Mouse (Mus musculus) heart, postnatal 0 days (tissue): ENCODE data around the gene Adora2b. TPM values are rescaled to one million over a fixed set of nuclear protein-coding genes. Genes with fewer than 3 reads are reported as not detected.

Source experiments
- ATAC-seq: fragments of 200-750 bp; cut with Nextera tagmentation; 2 replicates; pipeline ENCODE4 v1.8.0; 2017; ENCODE audit warnings: low read depth, moderate number of reproducible peaks, moderate library complexity; ENCODE audit not compliant: insufficient read depth
- DNase-seq: peaks from one replicate; pipeline ENCODE4 v3.0.0-alpha.2; 2016; ENCODE audit warnings: low spot score
- H3K27ac ChIP-seq: fragments of 300-500 bp; sonication (generic); 2 replicates; pipeline ENCODE4 v1.5.1; 2014; ENCODE audit warnings: low read depth, mild to moderate bottlenecking
- H3K27me3 ChIP-seq: fragments of 300-500 bp; sonication (generic); 2 replicates; pipeline ENCODE4 v1.6.1; 2014; ENCODE audit warnings: low read length, mixed read lengths; ENCODE audit not compliant: control insufficient read depth, insufficient read depth
- H3K36me3 ChIP-seq: fragments of 300-500 bp; sonication (generic); replicated peaks from 2 replicates; pipeline ENCODE4 v1.6.1; 2014; ENCODE audit warnings: low read length, mixed read lengths; ENCODE audit not compliant: control insufficient read depth, insufficient read depth
- H3K4me1 ChIP-seq: fragments of 300-500 bp; sonication (generic); 2 replicates; pipeline ENCODE4 v1.6.1; 2014; ENCODE audit warnings: antibody characterized with exemption; ENCODE audit not compliant: control insufficient read depth, insufficient read depth
- H3K4me2 ChIP-seq: fragments of 300-500 bp; sonication (generic); 2 replicates; pipeline ENCODE4 v1.6.1; 2014; ENCODE audit warnings: low read depth, mild to moderate bottlenecking, low read length, moderate library complexity
- H3K4me3 ChIP-seq: fragments of 300-500 bp; sonication (generic); 2 replicates; pipeline ENCODE4 v1.5.1; 2014; ENCODE audit warnings: low read depth, low read length
- H3K9ac ChIP-seq: fragments of 300-500 bp; sonication (generic); replicated peaks from 2 replicates; pipeline ENCODE4 v1.6.1; 2014; ENCODE audit warnings: low read depth, low read length, mixed read lengths
- H3K9me3 ChIP-seq: fragments of 300-500 bp; sonication (generic); replicated peaks from 2 replicates; pipeline ENCODE4 v1.6.1; 2016; ENCODE audit warnings: low read length; ENCODE audit not compliant: control insufficient read depth
- CTCF ChIP-seq: IDR thresholded peaks from 2 replicates; pipeline ENCODE4 v1.5.1; 2016; ENCODE audit warnings: antibody characterized with exemption, control low read depth, low read depth
- EP300 ChIP-seq: IDR thresholded peaks from 2 replicates; pipeline ENCODE4 v1.6.1; 2016; ENCODE audit warnings: antibody characterized with exemption, low read depth
- WGBS: fragments of 180-500 bp; shearing (Covaris S2); extraction: QIAGEN DNeasy Blood & Tissue Kit; methylation state at CpG from one replicate; pipeline ENCODE4 v1.1.7; 2014; 5-methylcytosine and 5-hydroxymethylcytosine counted together
- polyA plus RNA-seq: library from polyadenylated mRNA; unstranded; fragments of >200 nt; fragmentation: Nextera tagmentation; extraction: Ambion mirVana; gene quantifications from 2 replicates; pipeline ENCODE4 v1.2.1, GENCODE M21; 2015
- total RNA-seq: library from RNA; depleted of rRNA; stranded (reverse); fragments of >200 nt; gene quantifications from 2 replicates; pipeline ENCODE4 v1.2.3, GENCODE M21; 2014; ENCODE audit warnings: low replicate concordance; rRNA removed

Gene Adora2b
- total RNA-seq, result 0.11 and 0.62 TPM in 2 replicates
- 0.57 and 0.74 TPM in 2 replicates for polyA plus RNA-seq

- no peaks in the 10 kb centered on the region for H3K9me3 ChIP-seq
- TF ChIP-seq CTCF (no peak), EP300 (no peak)
- DNase-seq, result peak; percentile 17
- peak within 1 kb of the TSS; percentile 96 for H3K4me2 ChIP-seq
- peak; percentile 80 for ATAC-seq
- H3K4me3 ChIP-seq, result peak within 1 kb of the TSS; percentile 58
- peaks cover 47% of the 10 kb centered on the region for H3K27me3 ChIP-seq
- no peaks in the 10 kb centered on the region for H3K36me3 ChIP-seq
- peak within 1 kb of the TSS; percentile 10; the same call in 1 of the 2 replicates for H3K9ac ChIP-seq
- no peak within 1 kb of the TSS for H3K27ac ChIP-seq
- WGBS, result under 1% methylated on average over 66 of the region's 69 CpGs
- H3K4me1 ChIP-seq, result peaks cover 8% of the 10 kb centered on the region
Measured at GRCm38 (mm10) chr11:62248401-62249244, at the start of gene Adora2b. Adora2b (plus strand) TSS chr11:62248984.

- H3K4me3 ChIP-seq, result no peak overlapping the region
- no peaks in the 10 kb centered on the region for H3K9me3 ChIP-seq
- DNase-seq (no peak), ATAC-seq (no peak)
- H3K36me3 ChIP-seq, result no peaks in the 10 kb centered on the region
- no peaks in the 10 kb centered on the region for H3K27me3 ChIP-seq
- no peak overlapping the region for H3K4me2 ChIP-seq
- 67% methylated on average over 5 of the region's 5 CpGs for WGBS
- no peak overlapping the region for H3K27ac ChIP-seq
- TF ChIP-seq CTCF, result no peak
- TF ChIP-seq EP300, result no peak
- no peaks in the 10 kb centered on the region for H3K4me1 ChIP-seq
- H3K9ac ChIP-seq, result no peak overlapping the region
Measured at GRCm38 (mm10) chr11:62200901-62201512, 47.8 kb upstream of the Adora2b start.

- TF ChIP-seq EP300, result no peak
- no peak for TF ChIP-seq CTCF
- Histone ChIP-seq H3K27me3 (no peaks in the 10 kb centered on the region), H3K9me3 (no peaks in the 10 kb centered on the region), H3K36me3 (no peaks in the 10 kb centered on the region), H3K4me2 (no peak overlapping the region), H3K27ac (no peak overlapping the region), H3K4me3 (no peak overlapping the region), H3K9ac (no peak overlapping the region), H3K4me1 (no peaks in the 10 kb centered on the region)
- no peak for ATAC-seq
- no peak for DNase-seq
- WGBS, result 76% methylated on average over 1 of the region's 1 CpGs
Measured at GRCm38 (mm10) chr11:62202645-62203044, 46.1 kb upstream of the Adora2b start.

GRCm38 (mm10) chr11:62209111-62209510, 39.7 kb upstream of the Adora2b start:
- no peaks in the 10 kb centered on the region for H3K4me1 ChIP-seq
- no peak for TF ChIP-seq EP300
- TF ChIP-seq CTCF, result no peak
- H3K36me3 ChIP-seq, result no peaks in the 10 kb centered on the region
- H3K4me2 ChIP-seq, result no peak overlapping the region
- H3K27ac ChIP-seq, result no peak overlapping the region
- H3K27me3 ChIP-seq, result no peaks in the 10 kb centered on the region
- no peak overlapping the region for H3K9ac ChIP-seq
- no peak for ATAC-seq
- DNase-seq, result no peak
- H3K9me3 ChIP-seq, result no peaks in the 10 kb centered on the region
- 88% methylated on average over 2 of the region's 2 CpGs for WGBS
- no peak overlapping the region for H3K4me3 ChIP-seq

- no peaks in the 10 kb centered on the region for H3K27me3 ChIP-seq
- no peak overlapping the region for H3K9ac ChIP-seq
- ATAC-seq (no peak), DNase-seq (no peak)
- H3K9me3 ChIP-seq, result no peaks in the 10 kb centered on the region
- no peaks in the 10 kb centered on the region for H3K36me3 ChIP-seq
- H3K4me1 ChIP-seq, result no peaks in the 10 kb centered on the region
- H3K27ac ChIP-seq, result no peak overlapping the region
- H3K4me3 ChIP-seq, result no peak overlapping the region
- TF ChIP-seq EP300 (no peak), CTCF (no peak)
- no peak overlapping the region for H3K4me2 ChIP-seq
- WGBS, result 51% methylated on average over 4 of the region's 4 CpGs
Measured at GRCm38 (mm10) chr11:62209891-62210290, 38.9 kb upstream of the Adora2b start.
